Mouse (Mus musculus) stomach, postnatal 0 days (tissue): Measurements from ENCODE around the gene Cntnap1.

ENCODE experiments used
- CTCF ChIP-seq: IDR thresholded peaks from 2 replicates; pipeline ENCODE4 v1.5.1; 2016; ENCODE audit warnings: antibody characterized with exemption, low read depth, mild to moderate bottlenecking, moderate library complexity
- EP300 ChIP-seq: optimal IDR thresholded peaks from 2 replicates; pipeline ENCODE3; 2016; ENCODE audit warnings: antibody characterized with exemption

DNA sequence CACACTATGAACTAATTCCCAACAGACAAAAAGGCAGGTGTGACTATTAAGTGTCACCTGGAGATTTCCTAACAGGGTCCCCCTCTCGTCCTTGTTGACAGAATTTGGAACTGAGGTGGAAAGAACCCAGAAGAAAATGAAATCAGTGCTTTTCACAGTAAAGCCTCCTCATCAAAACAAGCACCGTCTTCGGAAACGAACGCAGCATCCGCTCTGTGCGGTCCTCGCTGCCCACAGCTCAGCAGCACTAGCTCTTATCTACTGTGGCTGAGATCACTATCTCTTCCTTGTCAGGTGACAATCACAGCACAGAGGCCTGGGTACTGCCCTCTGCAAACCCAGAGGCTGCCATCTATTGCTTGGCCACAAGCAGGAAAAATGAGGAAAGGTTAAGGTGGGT, 25.9 kb downstream of the Cntnap1 start:
- TF ChIP-seq CTCF (no peak), EP300 (no peak)
